Mouse (Mus musculus) erythroblast, embryonic 14.5 days (primary cell): Measurements from ENCODE around the gene Abcb8.

Experiments used
- GATA1 ChIP-seq: IDR thresholded peaks from 2 replicates; pipeline ENCODE4 v1.6.1; 2012; ENCODE audit warnings: low read length, inconsistent platforms, mixed read lengths
- TAL1 ChIP-seq: IDR thresholded peaks from 3 replicates; pipeline ENCODE4 v1.6.1; 2012; ENCODE audit warnings: low read length, inconsistent platforms, mixed read lengths

DNA sequence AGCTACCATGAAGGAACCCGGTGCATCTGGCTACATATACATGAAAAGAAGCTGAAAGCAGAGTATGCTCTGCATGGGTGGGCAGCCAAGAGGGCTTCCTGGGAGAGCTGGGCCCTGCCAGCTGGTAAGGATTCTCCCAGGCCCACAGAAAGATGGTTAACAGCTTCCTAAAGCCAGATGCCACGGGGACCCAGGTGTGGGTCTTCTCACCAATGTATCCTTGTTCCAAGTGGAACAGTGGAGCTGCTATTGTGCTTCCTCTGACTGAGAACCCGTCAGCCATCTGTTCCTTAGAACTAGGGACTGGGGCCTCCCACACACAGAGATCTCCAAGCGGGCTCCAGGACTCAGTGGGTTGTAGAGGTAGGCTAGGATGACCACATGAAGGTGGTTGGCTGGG lies 36.7 kb upstream of the Abcb8 start:
- TF ChIP-seq GATA1 = no peak
- no peak for TF ChIP-seq TAL1
